Mouse (Mus musculus): ENCODE results near the gene Rnf10.

The Rnf10 gene

DNA sequence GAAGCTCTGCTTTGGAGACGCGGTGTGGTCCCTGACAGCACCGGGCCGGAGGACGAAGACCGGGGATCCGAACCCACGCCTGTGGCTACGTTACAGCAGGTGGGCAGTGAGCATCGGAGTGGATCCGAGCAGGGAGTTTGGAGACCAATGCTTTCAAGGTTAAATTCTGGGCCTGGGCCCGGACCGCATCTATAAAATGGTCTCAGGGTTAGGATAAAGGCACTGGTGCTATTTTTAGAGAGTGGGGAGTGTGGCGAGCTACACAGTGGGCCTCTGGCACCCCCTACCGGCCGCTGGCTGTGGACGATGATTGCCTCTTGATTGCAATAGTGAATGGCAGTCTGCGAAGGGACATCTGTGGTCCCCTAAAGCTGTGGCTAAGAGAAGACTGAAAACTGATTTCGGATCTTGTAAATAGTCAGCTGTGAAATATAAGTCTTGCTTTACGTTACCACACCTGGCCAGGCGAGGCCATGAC is 36.9 kb downstream of the Rnf10 start, which contains the start of gene Pop5:
Gene Pop5, plus strand, starts transcription at position 51 of the 478 bp plus-strand sequence.
- DNase-seq (ENCODE audit: low spot score in 2 of 2): peak; percentile 77 to 83

DNA sequence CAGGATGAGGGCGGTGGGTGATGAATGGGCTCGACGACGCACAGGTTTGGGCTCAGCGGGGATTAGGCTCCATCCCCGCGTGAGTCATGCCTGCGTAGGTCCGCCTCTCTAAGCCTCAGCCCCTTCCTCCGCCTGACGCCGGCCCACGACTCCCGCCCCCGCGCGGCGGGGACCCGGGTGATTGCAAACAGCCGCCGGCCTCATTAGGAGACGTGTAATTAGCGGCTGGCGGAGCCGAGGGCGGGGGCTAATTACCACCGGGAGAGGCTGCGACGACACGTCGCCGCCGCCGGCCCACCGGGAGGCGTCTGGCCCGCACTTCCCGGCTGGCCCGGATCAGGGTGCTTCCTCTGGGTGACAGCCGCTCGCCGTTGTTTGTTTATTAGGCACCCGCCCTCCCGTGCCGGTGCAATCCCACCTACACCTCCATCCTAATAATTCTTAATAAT is 37.4 kb downstream of the Rnf10 start:
- peak; percentile 74 to 78 for DNase-seq (ENCODE audit: low spot score in 2 of 2)

- DNase-seq (ENCODE audit: low spot score in 2 of 2): peak; percentile 18 to 62
These were observed 38.2 kb downstream of the Rnf10 start for GRCm38 (mm10) chr5:115234519-115234918.

DNA sequence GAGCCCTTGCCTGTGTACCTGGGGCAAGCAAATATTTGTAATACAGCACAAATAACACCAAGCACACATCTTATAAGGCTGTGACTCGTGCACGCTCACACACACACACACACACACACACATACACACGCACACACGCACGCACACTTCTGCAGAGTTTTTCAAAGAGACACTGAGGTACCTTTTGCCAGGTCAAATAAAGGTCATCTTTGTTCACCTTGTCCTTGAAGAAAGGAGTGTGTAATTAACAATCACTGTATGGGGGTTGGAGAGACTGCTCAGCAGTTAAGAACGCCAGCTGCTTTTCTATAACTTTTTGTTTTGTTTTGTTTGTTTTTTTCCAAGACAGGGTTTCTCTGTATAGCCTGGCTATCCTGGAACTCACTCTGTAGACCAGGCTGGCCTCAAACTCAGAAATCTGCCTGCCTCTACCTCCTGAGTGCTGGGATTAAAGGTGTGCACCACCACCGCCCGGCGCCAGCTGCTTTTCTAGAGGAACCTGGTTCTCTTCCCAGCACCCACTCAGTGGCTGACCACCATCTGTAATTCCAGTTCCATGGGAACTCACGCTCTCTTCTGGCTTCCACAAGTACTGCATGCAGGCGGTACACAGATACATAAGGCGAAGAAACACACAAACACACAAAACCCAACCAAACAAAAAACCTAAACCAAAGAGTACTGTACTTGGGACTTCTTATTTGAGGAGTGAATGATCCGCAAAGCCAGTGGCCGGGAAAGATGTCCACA is 39.5 kb downstream of the Rnf10 start:
- no peak for DNase-seq (ENCODE audit: low spot score in 2 of 2)

DNA sequence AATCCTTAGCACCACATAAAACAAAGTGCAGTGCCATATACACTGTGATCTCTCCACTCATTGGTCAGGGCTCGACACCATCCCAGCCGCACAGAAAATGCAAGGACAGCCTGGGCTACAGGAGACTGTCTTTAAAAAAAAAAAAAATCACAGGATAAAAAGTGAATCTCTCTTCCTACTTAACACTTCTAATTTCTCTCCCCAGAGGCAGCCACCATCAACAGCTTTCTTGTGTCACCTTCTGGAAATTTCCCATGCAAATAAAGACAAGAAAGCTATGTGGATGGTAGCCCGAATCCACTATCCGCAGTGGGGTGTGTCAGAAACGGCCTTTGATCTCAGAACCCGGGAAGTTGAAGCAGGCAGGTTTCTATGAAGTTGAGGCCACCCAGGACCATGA is 40.2 kb downstream of the Rnf10 start:
- no peak for DNase-seq (ENCODE audit: low spot score in 2 of 2)

- no peak for DNase-seq (ENCODE audit: low spot score in 2 of 2)
These were observed 41.1 kb downstream of the Rnf10 start for GRCm38 (mm10) chr5:115231552-115232120.

- peak; percentile 69 to 89 for DNase-seq (ENCODE audit: low spot score in 2 of 2)
These were observed 41.7 kb downstream of the Rnf10 start for GRCm38 (mm10) chr5:115230830-115231551.

DNA sequence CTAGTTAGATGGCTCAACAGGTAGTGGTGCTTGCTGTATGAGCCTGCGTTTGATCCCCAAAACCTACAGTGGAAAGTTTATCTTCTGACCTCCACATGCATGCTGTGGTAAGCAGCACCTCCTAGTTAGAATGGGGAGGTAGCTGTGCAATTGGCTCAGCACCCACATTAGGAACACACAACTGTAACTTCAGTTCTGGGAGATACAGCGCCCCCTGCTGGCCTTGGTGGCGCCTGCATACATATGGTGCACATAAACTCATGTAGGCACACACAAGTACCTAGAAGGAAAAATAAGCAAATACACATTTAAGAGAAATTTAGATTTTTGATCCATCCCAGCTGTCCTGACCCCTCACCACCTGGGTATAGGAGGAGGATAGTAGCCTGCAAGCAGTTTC is 50.2 kb downstream of the Rnf10 start:
- DNase-seq (ENCODE audit: low spot score in 2 of 2): no peak

GRCm38 (mm10) chr5:115220931-115221640 is 51.6 kb downstream of the Rnf10 start:
- DNase-seq (ENCODE audit: low spot score in 2 of 2): peak; percentile 40 to 83

GRCm38 (mm10) chr5:115217998-115218397 is 54.7 kb downstream of the Rnf10 start:
- peak; percentile 18 to 62 for DNase-seq (ENCODE audit: low spot score in 2 of 2)

GRCm38 (mm10) chr5:115215273-115216185 is 57.2 kb downstream of the Rnf10 start:
- DNase-seq (ENCODE audit: low spot score in 2 of 2): no peak

DNA sequence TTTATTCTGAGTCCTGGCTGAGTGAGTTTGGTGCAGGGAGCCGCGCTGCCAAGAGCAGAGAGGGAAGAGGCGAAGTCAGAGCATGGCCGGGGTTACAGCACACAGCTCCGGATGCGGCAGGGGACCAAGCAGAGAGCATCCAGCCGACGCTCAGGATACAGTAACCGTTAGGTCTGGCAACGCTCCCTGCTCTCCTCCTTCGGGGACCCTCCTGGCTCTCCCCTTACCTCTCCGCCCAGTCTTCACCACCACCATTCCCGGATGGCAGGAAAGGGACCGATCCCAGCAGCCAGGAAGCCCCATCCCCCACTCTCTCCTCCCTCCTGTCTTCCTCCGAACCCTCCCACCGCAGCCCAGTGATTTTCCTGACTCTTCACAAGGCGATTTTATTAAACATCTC is 57.8 kb downstream of the Rnf10 start:
- peak in 1 of 2 experiments; percentile 79 for DNase-seq (ENCODE audit: low spot score in 2 of 2)

DNA sequence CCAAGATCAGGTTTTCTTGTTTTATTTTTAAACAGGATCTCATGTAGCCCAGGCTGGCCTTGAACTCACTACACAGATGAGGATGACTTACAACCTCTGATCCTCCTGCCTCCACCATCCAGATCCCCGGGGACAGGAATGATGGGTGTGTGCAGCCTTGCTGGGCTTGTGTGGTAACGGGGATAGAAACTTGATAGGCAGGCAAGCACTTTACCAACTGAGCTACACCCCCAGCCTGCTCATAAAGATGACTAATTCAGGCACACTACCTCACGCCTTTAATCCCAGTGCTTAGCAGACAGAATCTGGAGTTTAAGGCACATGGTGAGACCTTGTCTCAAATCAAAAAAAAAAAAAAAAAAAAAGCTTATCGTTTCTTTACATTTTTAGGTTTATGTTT is 59.8 kb downstream of the Rnf10 start:
- DNase-seq (ENCODE audit: low spot score in 2 of 2): peak in 1 of 2 experiments; percentile 66

- no peak for DNase-seq (ENCODE audit: low spot score in 2 of 2)
These were observed 60.2 kb downstream of the Rnf10 start for GRCm38 (mm10) chr5:115212451-115212850.

DNA sequence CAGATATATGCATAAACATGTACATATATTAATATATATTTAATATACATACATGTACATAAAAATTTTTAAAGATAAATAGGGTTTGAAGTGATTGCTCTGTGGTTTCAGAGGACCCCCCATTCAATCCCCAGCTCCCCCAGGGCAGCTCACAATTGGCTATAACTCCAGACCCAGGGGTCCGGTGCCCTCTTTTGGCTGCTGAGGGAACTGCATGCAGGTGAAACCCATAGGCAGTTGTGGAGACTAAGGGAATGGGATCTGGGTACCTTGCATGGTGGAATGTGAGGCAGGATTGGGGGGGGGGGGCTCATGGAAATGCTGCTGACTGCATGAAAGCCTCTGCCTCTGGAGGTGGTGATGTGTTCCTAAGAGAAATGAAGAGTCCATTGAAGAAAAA is 62.3 kb downstream of the Rnf10 start:
- no peak for DNase-seq (ENCODE audit: low spot score in 2 of 2)

DNA sequence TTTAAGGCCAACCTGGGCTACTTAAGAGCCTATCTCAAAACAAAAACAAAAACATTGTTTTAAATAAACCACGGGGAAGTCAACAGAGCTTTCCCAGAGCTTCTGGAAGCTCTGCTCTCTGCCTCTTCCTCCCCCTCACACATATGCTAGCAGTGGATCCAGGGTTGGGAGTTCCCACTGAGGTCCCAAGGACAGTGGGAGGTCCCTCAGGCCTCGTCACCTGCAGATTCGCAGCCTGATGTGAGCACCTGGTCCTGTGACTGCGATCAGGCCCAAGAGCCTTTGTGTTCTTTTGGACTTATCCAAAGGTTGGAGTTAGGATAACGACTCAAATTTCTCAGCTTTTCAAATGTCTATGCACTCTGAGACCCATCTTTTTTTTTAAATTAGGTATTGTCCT is 64.1 kb downstream of the Rnf10 start:
- no peak for DNase-seq (ENCODE audit: low spot score in 2 of 2)

DNA sequence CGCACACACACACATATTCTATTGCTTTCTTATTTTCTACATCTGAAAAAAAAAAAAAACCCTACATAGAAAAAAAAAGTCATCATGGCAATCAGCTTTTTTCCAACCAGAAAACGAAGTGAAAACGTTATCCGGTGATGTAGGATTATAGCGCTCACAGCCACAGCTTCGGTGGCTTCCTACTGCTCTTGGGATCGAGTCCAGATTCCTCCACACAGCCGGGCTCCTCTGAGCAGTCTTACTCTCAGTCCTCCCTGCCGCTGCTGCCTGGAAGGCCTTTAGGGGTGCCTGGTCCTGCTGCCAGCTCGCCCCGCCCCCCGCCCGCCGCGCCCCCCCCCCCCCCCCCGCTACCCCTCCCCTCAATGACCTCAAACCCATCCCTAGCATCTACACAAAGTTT is 64.8 kb downstream of the Rnf10 start:
- no peak for DNase-seq (ENCODE audit: low spot score in 2 of 2)

DNA sequence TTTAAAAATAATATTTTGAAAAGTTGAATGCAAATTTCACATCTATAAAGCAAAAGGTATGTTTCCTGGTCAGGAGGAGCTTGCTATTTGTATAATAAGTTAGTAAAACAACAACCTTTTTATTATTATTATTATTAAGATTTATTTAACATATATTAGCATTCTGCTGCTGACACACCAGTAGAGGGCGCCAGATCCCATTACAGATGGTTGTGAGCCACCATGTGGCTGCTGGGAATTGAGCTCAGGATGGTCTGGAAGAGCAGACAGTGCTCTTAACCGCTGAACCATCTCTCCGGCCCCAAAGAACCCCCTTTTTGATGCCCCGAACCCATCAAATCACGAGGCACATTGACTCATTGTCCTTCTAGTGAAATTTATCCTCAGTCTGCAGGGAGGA is 65.5 kb downstream of the Rnf10 start:
- DNase-seq (ENCODE audit: low spot score in 2 of 2): no peak

- DNase-seq (ENCODE audit: low spot score in 2 of 2): peak; percentile 61 to 76
These were observed 68.0 kb downstream of the Rnf10 start for GRCm38 (mm10) chr5:115204562-115205311.

Data from right cerebral cortex, postnatal 36 days (tissue).